Mouse (Mus musculus) macrophage (primary cell): ENCODE measurements around the gene Gm11172. TPM values are rescaled to one million over a fixed set of nuclear protein-coding genes. Genes with fewer than 3 reads are reported as not detected.
A peak's percentile ranks its signal among the peaks of the same experiment; 100 is the strongest.
"Not testable (repeated sequence)": the region's sequence is repeated elsewhere in the genome, so short reads cannot be mapped to it uniquely, and the experiment has no call there.

Experiments
- H3K27ac ChIP-seq: fragments of 350-480 bp; formaldehyde crosslinking; 2 replicates; pipeline ENCODE4 v1.9.0; 2021
- H3K36me3 ChIP-seq: fragments of 350-480 bp; formaldehyde crosslinking; 2 replicates; pipeline ENCODE4 v1.9.0; 2021; ENCODE audit errors: inconsistent target
- H3K4me3 ChIP-seq: fragments of 350-480 bp; formaldehyde crosslinking; 2 replicates; pipeline ENCODE4 v1.9.0; 2021; ENCODE audit errors: inconsistent target
- H3K79me2 ChIP-seq: fragments of 350-480 bp; formaldehyde crosslinking; 2 replicates; pipeline ENCODE4 v1.9.0; 2021; ENCODE audit errors: inconsistent target
- WGBS: methylation state at CpG from one replicate; pipeline ENCODE4 v1.1.7; 2026; ENCODE audit warnings: inconsistent platforms; ENCODE audit not compliant: missing documents; 5-methylcytosine and 5-hydroxymethylcytosine counted together
- polyA plus RNA-seq: library from polyadenylated mRNA; stranded (reverse); fragments of 250-400 nt; gene quantifications from 3 replicates; pipeline ENCODE4 v1.2.4, GENCODE M21; 2018; ENCODE audit warnings: inconsistent platforms

The Gm11172 gene
- polyA plus RNA-seq, 1 experiment from 2014 or later, result not detected

GRCm38 (mm10) chr16:10836388-10836787, 23.7 kb downstream of the Gm11172 start:
- Histone ChIP-seq H3K79me2 (no peaks in the 10 kb centered on the region), H3K4me3 (no peak overlapping the region), H3K36me3 (no peaks in the 10 kb centered on the region), H3K27ac (no peak overlapping the region)
- WGBS, result 91% methylated on average over 3 of the region's 3 CpGs

GRCm38 (mm10) chr16:10837250-10837649, 24.5 kb downstream of the Gm11172 start:
- WGBS, result 94% methylated on average over 3 of the region's 3 CpGs
- Histone ChIP-seq H3K36me3 (no peaks in the 10 kb centered on the region), H3K79me2 (no peaks in the 10 kb centered on the region), H3K27ac (no peak overlapping the region), H3K4me3 (no peak overlapping the region)

GRCm38 (mm10) chr16:10837903-10838302, 25.2 kb downstream of the Gm11172 start:
- Histone ChIP-seq H3K27ac (peak overlapping the region; percentile 2; the same call in 1 of the 2 replicates), H3K79me2 (no peaks in the 10 kb centered on the region), H3K36me3 (no peaks in the 10 kb centered on the region), H3K4me3 (no peak overlapping the region)
- WGBS, result 83% methylated on average over 1 of the region's 1 CpGs

- H3K36me3 ChIP-seq, result no peaks in the 10 kb centered on the region
- 13% methylated on average over 9 of the region's 10 CpGs for WGBS
- H3K79me2 ChIP-seq, result no peaks in the 10 kb centered on the region
- peak overlapping the region; percentile 2; the same call in 1 of the 2 replicates for H3K27ac ChIP-seq
- no peak overlapping the region for H3K4me3 ChIP-seq
These were observed 26.0 kb downstream of the Gm11172 start for GRCm38 (mm10) chr16:10838487-10839245.

- H3K36me3 ChIP-seq, result no peaks in the 10 kb centered on the region
These were observed 27.3 kb downstream of the Gm11172 start for GRCm38 (mm10) chr16:10840018-10840417.

GRCm38 (mm10) chr16:10842282-10842855, 29.7 kb downstream of the Gm11172 start:
- Histone ChIP-seq H3K27ac (no peak overlapping the region), H3K79me2 (no peaks in the 10 kb centered on the region), H3K4me3 (no peak overlapping the region), H3K36me3 (no peaks in the 10 kb centered on the region)
- 89% methylated on average over 4 of the region's 4 CpGs for WGBS

More at GRCm38 (mm10) chr16:10840018-10840417, 27.3 kb downstream of the Gm11172 start:
- Histone ChIP-seq H3K4me3 (no peak overlapping the region), H3K27ac (no peak overlapping the region), H3K79me2 (no peaks in the 10 kb centered on the region)
- WGBS, result 93% methylated on average over 13 of the region's 14 CpGs

GRCm38 (mm10) chr16:10843486-10844318, 31.0 kb downstream of the Gm11172 start:
- no peak overlapping the region for H3K4me3 ChIP-seq
- H3K79me2 ChIP-seq, result no peaks in the 10 kb centered on the region
- H3K27ac ChIP-seq, result no peak overlapping the region
- 7% methylated on average over 18 of the region's 18 CpGs for WGBS
- H3K36me3 ChIP-seq, result no peaks in the 10 kb centered on the region

- Histone ChIP-seq H3K79me2 (no peaks in the 10 kb centered on the region), H3K36me3 (no peaks in the 10 kb centered on the region), H3K4me3 (no peak overlapping the region), H3K27ac (no peak overlapping the region)
- WGBS, result 17% methylated on average over 6 of the region's 6 CpGs
These were observed 31.6 kb downstream of the Gm11172 start for GRCm38 (mm10) chr16:10844319-10844670.

- H3K27ac ChIP-seq, result no peak overlapping the region
These were observed 33.2 kb downstream of the Gm11172 start for GRCm38 (mm10) chr16:10845952-10846351.

GRCm38 (mm10) chr16:10846503-10846902, 33.8 kb downstream of the Gm11172 start:
- 66% methylated on average over 4 of the region's 4 CpGs for WGBS
- H3K27ac ChIP-seq, result no peak overlapping the region

More at GRCm38 (mm10) chr16:10845952-10846351, 33.2 kb downstream of the Gm11172 start:
- no peaks in the 10 kb centered on the region for H3K79me2 ChIP-seq
- 96% methylated on average over 6 of the region's 6 CpGs for WGBS
- no peak overlapping the region for H3K4me3 ChIP-seq
- no peaks in the 10 kb centered on the region for H3K36me3 ChIP-seq

GRCm38 (mm10) chr16:10849965-10850861, 37.5 kb downstream of the Gm11172 start:
- Histone ChIP-seq H3K36me3 (no peaks in the 10 kb centered on the region), H3K4me3 (no peak overlapping the region), H3K27ac (no peak overlapping the region), H3K79me2 (no peaks in the 10 kb centered on the region)
- 95% methylated on average over 12 of the region's 12 CpGs for WGBS

More at GRCm38 (mm10) chr16:10846503-10846902, 33.8 kb downstream of the Gm11172 start:
- Histone ChIP-seq H3K36me3 (no peaks in the 10 kb centered on the region), H3K79me2 (no peaks in the 10 kb centered on the region), H3K4me3 (no peak overlapping the region)

GRCm38 (mm10) chr16:10850905-10851304, 38.2 kb downstream of the Gm11172 start:
- H3K27ac ChIP-seq, result no peak overlapping the region
- 92% methylated on average over 4 of the region's 4 CpGs for WGBS

GRCm38 (mm10) chr16:10852216-10852615, 39.5 kb downstream of the Gm11172 start:
- H3K36me3 ChIP-seq, result not testable (repeated sequence)
- WGBS, result 86% methylated on average over 8 of the region's 10 CpGs

More at GRCm38 (mm10) chr16:10850905-10851304, 38.2 kb downstream of the Gm11172 start:
- Histone ChIP-seq H3K79me2 (no peaks in the 10 kb centered on the region), H3K4me3 (no peak overlapping the region), H3K36me3 (no peaks in the 10 kb centered on the region)

GRCm38 (mm10) chr16:10859726-10860245, 47.1 kb downstream of the Gm11172 start:
- Histone ChIP-seq H3K36me3 (no peaks in the 10 kb centered on the region), H3K27ac (no peak overlapping the region), H3K79me2 (no peaks in the 10 kb centered on the region), H3K4me3 (no peak overlapping the region)
- WGBS, result 96% methylated on average over 7 of the region's 7 CpGs

More at GRCm38 (mm10) chr16:10852216-10852615, 39.5 kb downstream of the Gm11172 start:
- H3K4me3 ChIP-seq, H3K79me2 ChIP-seq, H3K27ac ChIP-seq: not testable (repeated sequence)
